Mouse (Mus musculus): Measurements from ENCODE around the gene Neurog3. TPM values are rescaled to one million over a fixed set of nuclear protein-coding genes. Genes with fewer than 3 reads are reported as not detected.

Gene Neurog3
- total and polyA plus RNA-seq, 3 experiments, result not detected

DNA sequence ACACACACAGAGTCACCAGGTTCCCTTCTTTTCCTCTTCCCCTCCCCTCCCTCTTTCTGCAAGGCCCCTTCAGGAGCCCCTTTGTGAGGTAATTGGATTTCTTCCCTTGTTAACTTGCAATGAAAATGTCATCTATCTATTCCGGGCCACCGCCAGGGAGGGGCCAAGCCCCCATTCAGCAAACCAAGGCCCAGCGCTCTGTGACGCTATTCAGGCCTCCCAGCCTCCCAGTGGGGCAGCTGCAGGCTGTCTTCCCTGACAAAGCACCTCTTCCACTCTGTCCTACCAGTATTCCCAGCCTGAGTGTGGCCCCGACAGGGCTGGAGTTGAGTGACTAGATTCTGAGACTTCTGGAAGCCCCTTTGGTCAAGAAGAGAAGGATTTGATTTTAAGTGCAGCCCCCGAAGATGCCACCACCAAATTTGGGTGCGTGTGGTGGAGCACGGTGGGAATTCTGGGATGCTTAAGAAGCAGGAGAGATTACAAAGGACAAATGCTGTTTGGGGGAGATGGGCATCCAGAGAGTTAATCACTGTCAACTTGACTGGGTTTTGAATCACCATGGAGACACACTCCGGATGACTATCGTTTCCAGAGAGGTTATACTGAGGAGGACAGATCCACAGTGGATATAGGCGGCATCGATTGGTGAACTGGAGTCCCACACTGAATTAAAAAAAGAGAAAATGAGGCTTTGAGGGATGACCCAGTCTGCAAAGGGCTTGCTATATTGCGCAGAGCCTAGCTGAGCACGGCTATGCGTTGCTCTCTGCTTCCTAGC, 41.8 kb downstream of the Neurog3 start:
- TF ChIP-seq CHD1 (IDR thresholded peaks at IDR 0.05; ENCODE audit: low read depth, low read length), result no peak
- TF ChIP-seq SMC3 (IDR thresholded peaks at IDR 0.05; ENCODE audit: low read depth, low read length), result no peak
- TF ChIP-seq MAZ (IDR thresholded peaks at IDR 0.05; ENCODE audit: low read depth, low read length), result no peak
- no peak for TF ChIP-seq E2F4 (IDR thresholded peaks at IDR 0.05; ENCODE audit: borderline replicate concordance, low read depth, low read length)
- TF ChIP-seq CHD2 (IDR thresholded peaks at IDR 0.05; ENCODE audit: low read length), result no peak
- TF ChIP-seq CTCF (IDR thresholded peaks at IDR 0.05 in 2 of 3, conservative IDR thresholded peaks at IDR 0.05 in 1 of 3; ENCODE audit: control insufficient read depth in 1 of 3, insufficient read depth in 1 of 3, low read depth in 2 of 3, low read length in 3 of 3, poor library complexity in 1 of 3, severe bottlenecking in 1 of 3), result no peak
- TF ChIP-seq POLR2AphosphoS2 (IDR thresholded peaks at IDR 0.05; ENCODE audit: low read length), result no peak
- no peak for TF ChIP-seq BHLHE40 (IDR thresholded peaks at IDR 0.05; ENCODE audit: borderline replicate concordance, low read depth, low read length)
- TF ChIP-seq GATA1 (IDR thresholded peaks at IDR 0.05; ENCODE audit: low read depth, low read length), result no peak
- TF ChIP-seq TBP (IDR thresholded peaks at IDR 0.05; ENCODE audit: low read depth, low read length), result no peak
- TF ChIP-seq MYC (IDR thresholded peaks at IDR 0.05; ENCODE audit: low read depth, low read length), result no peak
- TF ChIP-seq ZC3H11A (IDR thresholded peaks at IDR 0.05; ENCODE audit: low read depth, low read length), result no peak
- H3K27me3 ChIP-seq (ENCODE audit: control insufficient read depth in 1 of 2, insufficient read depth in 2 of 2, low read length in 2 of 2), result no peaks in the 10 kb centered on the region; a peak in 1 of 4 replicates
- H3K4me3 ChIP-seq (ENCODE audit: control insufficient read depth in 1 of 2, insufficient read depth in 1 of 2, low read depth in 2 of 2, low read length in 2 of 2), result no peak overlapping the region
- H3K9me3 ChIP-seq (replicated peaks; ENCODE audit: insufficient read depth, low read length), result no peaks in the 10 kb centered on the region
- no peak overlapping the region for H3K9ac ChIP-seq (ENCODE audit: control insufficient read depth, low read depth, low read length, poor library complexity, severe bottlenecking)
- H3K4me1 ChIP-seq (ENCODE audit: control insufficient read depth in 1 of 2, insufficient read depth in 2 of 2, low read length in 2 of 2), result no peaks in the 10 kb centered on the region
- H3K36me3 ChIP-seq (ENCODE audit: control insufficient read depth in 1 of 2, insufficient read depth in 2 of 2, low read length in 2 of 2), result no peaks in the 10 kb centered on the region
- no peak overlapping the region for H3K27ac ChIP-seq (ENCODE audit: control insufficient read depth, low read depth, low read length)
- H3K79me2 ChIP-seq (ENCODE audit: control insufficient read depth, insufficient read depth, low read length, poor library complexity), result no peaks in the 10 kb centered on the region
- DNase-seq (ENCODE audit: low read depth, low spot score), result no peak

DNA sequence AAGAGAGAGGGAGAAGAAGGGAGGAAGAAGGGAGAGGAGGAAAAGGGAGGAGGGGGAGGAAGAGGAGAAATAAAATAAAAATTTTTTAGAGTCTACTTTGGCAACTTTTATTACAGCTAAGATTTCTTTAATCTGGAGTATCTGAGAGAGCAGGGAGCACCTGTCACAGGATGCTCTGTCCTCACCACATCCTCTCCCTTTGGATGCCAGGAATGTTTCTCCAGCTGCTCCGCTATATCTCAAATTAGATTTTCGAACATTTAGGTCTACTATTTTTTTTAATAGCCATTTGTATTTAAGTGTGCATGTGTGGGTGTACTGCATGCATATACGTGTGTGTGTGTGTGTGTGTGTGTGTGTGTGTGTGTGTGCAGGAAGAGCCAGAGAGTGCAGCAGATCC, 47.1 kb downstream of the Neurog3 start:
- TF ChIP-seq HCFC1 (IDR thresholded peaks at IDR 0.05; ENCODE audit: low read depth, low read length), result no peak
- no peak for TF ChIP-seq CTCF (IDR thresholded peaks at IDR 0.05 in 2 of 3, conservative IDR thresholded peaks at IDR 0.05 in 1 of 3; ENCODE audit: control insufficient read depth in 1 of 3, insufficient read depth in 1 of 3, low read depth in 2 of 3, low read length in 3 of 3, poor library complexity in 1 of 3, severe bottlenecking in 1 of 3)
- no peak for TF ChIP-seq ETS1 (IDR thresholded peaks at IDR 0.05; ENCODE audit: low read depth, low read length)
- TF ChIP-seq ZKSCAN1 (IDR thresholded peaks at IDR 0.05; ENCODE audit: low read depth, low read length), result no peak
- no peak for TF ChIP-seq ZNF384 (IDR thresholded peaks at IDR 0.05; ENCODE audit: low read depth, low read length)
- TF ChIP-seq TBP (IDR thresholded peaks at IDR 0.05; ENCODE audit: low read depth, low read length), result no peak
- no peak for TF ChIP-seq MAX (IDR thresholded peaks at IDR 0.05; ENCODE audit: low read length)
- TF ChIP-seq SIN3A (IDR thresholded peaks at IDR 0.05; ENCODE audit: low read length), result no peak
- no peak for TF ChIP-seq CHD1 (IDR thresholded peaks at IDR 0.05; ENCODE audit: low read depth, low read length)
- no peak for TF ChIP-seq NELFE (IDR thresholded peaks at IDR 0.05; ENCODE audit: low read depth, low read length)
- TF ChIP-seq GABPA (IDR thresholded peaks at IDR 0.05; ENCODE audit: low read depth, low read length), result no peak
- TF ChIP-seq NRF1 (IDR thresholded peaks at IDR 0.05; ENCODE audit: insufficient read depth, low read depth, low read length, poor library complexity, severe bottlenecking), result no peak
- no peak overlapping the region for H3K4me3 ChIP-seq (ENCODE audit: control insufficient read depth in 1 of 2, insufficient read depth in 1 of 2, low read depth in 2 of 2, low read length in 2 of 2)
- H3K4me1 ChIP-seq (ENCODE audit: control insufficient read depth in 1 of 2, insufficient read depth in 2 of 2, low read length in 2 of 2), result no peaks in the 10 kb centered on the region
- no peaks in the 10 kb centered on the region for H3K79me2 ChIP-seq (ENCODE audit: control insufficient read depth, insufficient read depth, low read length, poor library complexity)
- no peak for DNase-seq (ENCODE audit: low read depth, low spot score)
- no peak overlapping the region for H3K27ac ChIP-seq (ENCODE audit: control insufficient read depth, low read depth, low read length)
- no peaks in the 10 kb centered on the region for H3K27me3 ChIP-seq (ENCODE audit: control insufficient read depth in 1 of 2, insufficient read depth in 2 of 2, low read length in 2 of 2)
- H3K9me3 ChIP-seq (replicated peaks; ENCODE audit: insufficient read depth, low read length), result no peaks in the 10 kb centered on the region
- H3K36me3 ChIP-seq (ENCODE audit: control insufficient read depth in 1 of 2, insufficient read depth in 2 of 2, low read length in 2 of 2), result no peaks in the 10 kb centered on the region
- no peak overlapping the region for H3K9ac ChIP-seq (ENCODE audit: control insufficient read depth, low read depth, low read length, poor library complexity, severe bottlenecking)

Data from MEL (cell line).